Mouse (Mus musculus) heart, postnatal 0 days (tissue): ENCODE measurements at regions not wholly inside any gene's neighbourhood (a gene's known extent, or its start where the extent isn't known, plus 50 kb on each side); places are given as distances from the start of the nearest gene placed in this dataset.

Source experiments
- CTCF ChIP-seq: IDR thresholded peaks from 2 replicates; pipeline ENCODE4 v1.5.1; 2016; ENCODE audit warnings: antibody characterized with exemption, control low read depth, low read depth
- EP300 ChIP-seq: IDR thresholded peaks from 2 replicates; pipeline ENCODE4 v1.6.1; 2016; ENCODE audit warnings: antibody characterized with exemption, low read depth

DNA sequence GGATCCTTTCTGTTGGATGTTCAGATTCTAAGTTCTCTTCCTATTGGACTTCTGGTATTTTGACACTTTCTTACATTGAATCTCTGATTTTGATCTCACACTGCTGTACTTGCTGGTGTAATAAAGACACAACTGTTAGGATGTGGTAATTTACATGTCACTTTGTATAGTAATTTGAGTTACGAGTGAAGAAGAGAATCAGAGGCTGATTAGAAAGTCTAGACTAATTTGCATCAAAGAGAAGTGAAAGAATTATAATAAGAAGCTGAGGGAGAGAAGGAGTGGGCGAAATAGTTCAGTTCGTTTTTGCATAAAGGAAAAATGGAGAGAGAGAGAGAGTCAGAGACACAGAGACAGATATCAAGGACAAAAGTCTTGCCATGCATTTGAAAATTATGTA lies 1142.8 kb upstream of the Cited2 start:
- TF ChIP-seq CTCF = no peak
- no peak for TF ChIP-seq EP300
